Mouse (Mus musculus) intestine, embryonic 14.5 days (tissue): ENCODE data around the gene Sema3c. TPM values are rescaled to one million over a fixed set of nuclear protein-coding genes. Genes with fewer than 3 reads are reported as not detected.
A peak's percentile ranks its signal among the peaks of the same experiment; 100 is the strongest.
"Not testable (repeated sequence)": the region's sequence is repeated elsewhere in the genome, so short reads cannot be mapped to it uniquely, and the experiment has no call there.

Experiments
- ATAC-seq: fragments of 200-750 bp; cut with Nextera tagmentation; replicated peaks from 2 replicates; pipeline ENCODE4 v1.8.0; 2017; ENCODE audit warnings: low read depth, moderate number of reproducible peaks, moderate TSS enrichment, moderate library complexity; ENCODE audit not compliant: low FRiP score, low TSS enrichment
- DNase-seq: peaks from one replicate; pipeline ENCODE4 v3.0.0-alpha.2; 2018; ENCODE audit warnings: low spot score
- H3K27ac ChIP-seq: fragments of 300-500 bp; sonication (generic); 2 replicates; pipeline ENCODE4 v1.5.1; 2014; ENCODE audit warnings: low read depth, mild to moderate bottlenecking, control low read depth
- H3K27me3 ChIP-seq: fragments of 300-500 bp; sonication (generic); replicated peaks from 2 replicates; pipeline ENCODE4 v1.6.1; 2014; ENCODE audit warnings: low read length, control low read depth; ENCODE audit not compliant: control insufficient read depth, insufficient read depth
- H3K36me3 ChIP-seq: fragments of 300-500 bp; sonication (generic); 2 replicates; pipeline ENCODE4 v1.6.1; 2014; ENCODE audit warnings: low read length, control low read depth; ENCODE audit not compliant: control insufficient read depth, insufficient read depth
- H3K4me1 ChIP-seq: fragments of 300-500 bp; sonication (generic); replicated peaks from 2 replicates; pipeline ENCODE4 v1.6.1; 2014; ENCODE audit warnings: low read length, control low read depth, mixed read lengths; ENCODE audit not compliant: control insufficient read depth, insufficient read depth
- H3K4me2 ChIP-seq: fragments of 300-500 bp; sonication (generic); 2 replicates; pipeline ENCODE4 v1.6.1; 2014; ENCODE audit warnings: low read length
- H3K4me3 ChIP-seq: fragments of 300-500 bp; sonication (generic); 2 replicates; pipeline ENCODE4 v1.5.1; 2014; ENCODE audit warnings: low read depth, low read length, control low read depth, mixed read lengths
- H3K9ac ChIP-seq: fragments of 300-500 bp; sonication (generic); 2 replicates; pipeline ENCODE4 v1.6.1; 2014; ENCODE audit warnings: mild to moderate bottlenecking, low read length
- H3K9me3 ChIP-seq: fragments of 300-500 bp; sonication (generic); 2 replicates; pipeline ENCODE4 v1.6.1; 2016; ENCODE audit warnings: low read length, control low read depth; ENCODE audit not compliant: control insufficient read depth
- WGBS: fragments of 180-500 bp; shearing (Covaris S2); extraction: QIAGEN DNeasy Blood & Tissue Kit; methylation state at CpG from one replicate; pipeline ENCODE4 v1.1.7; 2014; 5-methylcytosine and 5-hydroxymethylcytosine counted together
- polyA plus RNA-seq: library from polyadenylated mRNA; unstranded; fragments of >200 nt; fragmentation: Nextera tagmentation; extraction: Ambion mirVana; gene quantifications from 2 replicates; pipeline ENCODE4 v1.2.1, GENCODE M21; 2014

Sema3c gene
- polyA plus RNA-seq: 58.7 and 65.3 TPM in 2 replicates

- DNase-seq (peak; percentile 68), ATAC-seq (no peak; the same call in none of the 2 replicates)
- Histone ChIP-seq H3K36me3 (no peaks in the 10 kb centered on the region), H3K4me1 (no peaks in the 10 kb centered on the region; the same call in 1 of the 2 replicates), H3K9me3 (no peaks in the 10 kb centered on the region), H3K9ac (peak within 1 kb of the TSS; percentile 60), H3K4me3 (peak within 1 kb of the TSS; percentile 65), H3K4me2 (peak within 1 kb of the TSS; percentile 90), H3K27me3 (0 out of 2 replicates have a peak, but pooled peaks cover 4% of the 10 kb centered on the region), H3K27ac (peak within 1 kb of the TSS; percentile 78)
- WGBS: under 1% methylated on average over 16 of the region's 16 CpGs
Measured at GRCm38 (mm10) chr5:17573694-17574380, at the start of gene Sema3c. Gene Sema3c, plus strand, starts transcription at chr5:17574281.

DNA sequence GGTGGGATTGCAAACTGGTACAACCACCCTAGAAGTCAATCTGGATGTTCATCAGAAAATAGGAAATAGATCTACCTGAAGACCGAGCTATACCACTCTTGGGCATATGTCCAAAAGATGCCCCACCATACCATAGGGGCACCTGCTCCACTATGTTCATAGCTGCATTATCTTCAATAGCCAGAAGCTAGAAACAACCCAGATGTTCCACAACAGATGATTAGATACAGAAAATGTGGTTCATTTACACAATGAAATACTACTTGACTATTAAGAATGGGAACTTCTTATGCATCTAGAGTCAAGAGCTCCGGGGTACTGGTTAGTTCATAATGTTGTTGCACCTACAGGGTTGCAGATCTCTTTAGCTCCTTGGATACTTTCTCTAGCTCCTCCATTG, 42.9 kb upstream of the Sema3c start:
- H3K36me3 ChIP-seq, H3K9me3 ChIP-seq, H3K4me2 ChIP-seq, H3K4me3 ChIP-seq, H3K4me1 ChIP-seq, H3K9ac ChIP-seq, DNase-seq, ATAC-seq, H3K27me3 ChIP-seq, H3K27ac ChIP-seq: not testable (repeated sequence)
- 91% methylated on average over 2 of the region's 2 CpGs for WGBS

- WGBS: 69% methylated on average over 4 of the region's 4 CpGs
- DNase-seq: no peak
- H3K4me2 ChIP-seq: no peak overlapping the region
Measured at GRCm38 (mm10) chr5:17543141-17543540, 30.9 kb upstream of the Sema3c start.

GRCm38 (mm10) chr5:17544904-17545449, 29.1 kb upstream of the Sema3c start:
- Histone ChIP-seq H3K9me3 (no peaks in the 10 kb centered on the region), H3K36me3 (no peaks in the 10 kb centered on the region), H3K4me2 (no peak overlapping the region), H3K9ac (no peak overlapping the region), H3K4me3 (no peak overlapping the region), H3K27me3 (no peaks in the 10 kb centered on the region), H3K27ac (no peak overlapping the region), H3K4me1 (no peaks in the 10 kb centered on the region)
- DNase-seq (no peak), ATAC-seq (no peak)
- WGBS: 85% methylated on average over 2 of the region's 2 CpGs

More at GRCm38 (mm10) chr5:17543141-17543540, 30.9 kb upstream of the Sema3c start:
- Histone ChIP-seq H3K27ac (no peak overlapping the region), H3K4me3 (no peak overlapping the region), H3K27me3 (no peaks in the 10 kb centered on the region), H3K4me1 (no peaks in the 10 kb centered on the region), H3K9ac (no peak overlapping the region), H3K36me3 (no peaks in the 10 kb centered on the region), H3K9me3 (no peaks in the 10 kb centered on the region)
- ATAC-seq: no peak

GRCm38 (mm10) chr5:17551693-17552092, 22.4 kb upstream of the Sema3c start:
- no peak overlapping the region for H3K27ac ChIP-seq
- ATAC-seq: no peak
- no peaks in the 10 kb centered on the region for H3K27me3 ChIP-seq
- no peak overlapping the region for H3K4me2 ChIP-seq
- H3K36me3 ChIP-seq: no peaks in the 10 kb centered on the region
- H3K9ac ChIP-seq: no peak overlapping the region
- H3K4me3 ChIP-seq: no peak overlapping the region
- no peaks in the 10 kb centered on the region for H3K4me1 ChIP-seq
- no peak for DNase-seq
- 41% methylated on average over 3 of the region's 3 CpGs for WGBS
- no peaks in the 10 kb centered on the region for H3K9me3 ChIP-seq

DNA sequence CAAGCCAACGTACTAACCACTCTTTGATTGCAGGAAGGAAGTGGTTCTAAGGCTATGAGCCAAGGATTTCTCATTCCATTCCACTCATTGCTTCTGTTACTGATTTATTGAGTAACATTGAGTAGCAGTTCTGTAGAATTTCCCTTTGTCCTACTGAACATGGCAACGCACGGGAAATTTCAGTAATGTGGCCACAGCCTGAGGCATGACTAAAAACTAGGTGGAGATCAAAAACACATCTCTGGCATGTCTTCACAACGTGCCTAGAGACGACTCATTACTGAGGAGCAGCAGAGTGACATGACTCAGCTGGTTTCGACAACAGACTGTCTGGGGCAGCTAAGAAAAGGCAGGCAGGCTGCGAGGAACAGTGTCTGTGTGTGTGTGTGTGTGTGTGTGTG, 18.0 kb upstream of the Sema3c start:
- no peaks in the 10 kb centered on the region for H3K27me3 ChIP-seq
- no peak overlapping the region for H3K27ac ChIP-seq
- no peaks in the 10 kb centered on the region for H3K9me3 ChIP-seq
- no peaks in the 10 kb centered on the region for H3K36me3 ChIP-seq
- no peak overlapping the region for H3K4me3 ChIP-seq
- WGBS: 36% methylated on average over 7 of the region's 7 CpGs
- H3K4me2 ChIP-seq: no peak overlapping the region
- no peak overlapping the region for H3K9ac ChIP-seq
- H3K4me1 ChIP-seq: no peaks in the 10 kb centered on the region
- no peak for ATAC-seq
- no peak for DNase-seq

DNA sequence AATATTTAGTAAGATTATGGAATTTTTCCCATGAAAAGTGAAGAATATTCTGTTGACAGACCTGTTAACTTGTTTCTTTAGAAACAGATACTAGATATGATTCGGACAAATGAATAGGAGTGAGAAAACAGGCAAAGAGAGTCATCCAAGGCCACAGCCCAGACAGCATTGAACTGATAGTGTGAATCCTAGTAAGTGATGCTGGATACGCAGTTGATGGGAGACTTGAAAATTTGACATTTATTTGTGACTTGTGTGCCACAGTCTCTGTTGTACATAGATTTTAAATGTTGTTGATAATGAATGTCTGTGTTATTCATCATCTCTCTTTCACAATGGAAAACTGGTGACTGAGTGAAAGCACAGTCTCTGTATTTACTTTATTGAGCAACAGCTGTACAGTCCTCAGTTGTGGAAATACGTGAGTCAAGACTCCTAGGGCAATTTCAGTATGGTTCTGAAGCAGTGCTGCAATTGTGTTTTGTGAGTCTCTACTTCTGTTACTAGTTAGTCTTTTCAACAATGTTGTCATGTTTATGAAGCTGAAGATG, 17.3 kb upstream of the Sema3c start:
- Histone ChIP-seq H3K4me3 (no peak overlapping the region), H3K27me3 (no peaks in the 10 kb centered on the region)

DNA sequence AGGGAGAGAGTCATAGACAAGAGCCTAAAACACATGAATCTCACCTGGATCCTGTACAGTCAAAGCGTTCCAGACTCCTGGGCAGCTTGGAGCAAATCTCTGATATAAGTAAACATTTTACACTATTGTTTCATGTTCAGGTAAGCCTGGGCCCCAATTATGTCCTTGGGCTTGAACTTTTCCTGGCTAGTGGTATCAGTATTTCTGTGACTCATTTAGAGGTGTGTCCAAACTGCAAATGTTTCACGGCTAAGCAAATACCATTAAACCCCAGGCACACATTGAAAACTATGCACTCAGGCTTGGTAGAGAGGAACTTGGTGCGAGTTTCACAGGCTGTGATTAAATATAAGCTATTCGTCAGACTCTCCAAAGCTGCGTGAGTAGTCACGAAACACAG, 2.5 kb upstream of the Sema3c start:
- ATAC-seq: peak; percentile 71
- 66% methylated on average over 6 of the region's 6 CpGs for WGBS
- peak overlapping the region; percentile 48; the same call in 1 of the 2 replicates for H3K27ac ChIP-seq
- 0 out of 2 replicates have a peak, but pooled peaks cover 4% of the 10 kb centered on the region for H3K27me3 ChIP-seq
- peak overlapping the region; percentile 20; the same call in 1 of the 2 replicates for H3K4me2 ChIP-seq
- no peak for DNase-seq
- no peaks in the 10 kb centered on the region for H3K36me3 ChIP-seq
- no peak overlapping the region for H3K9ac ChIP-seq
- no peaks in the 10 kb centered on the region for H3K9me3 ChIP-seq
- H3K4me3 ChIP-seq: no peak overlapping the region
- no peaks in the 10 kb centered on the region; the same call in 1 of the 2 replicates for H3K4me1 ChIP-seq

More for the DNA sequence above, 17.3 kb upstream of the Sema3c start:
- Histone ChIP-seq H3K4me2 (no peak overlapping the region), H3K9ac (no peak overlapping the region), H3K4me1 (no peaks in the 10 kb centered on the region), H3K27ac (no peak overlapping the region), H3K9me3 (no peaks in the 10 kb centered on the region), H3K36me3 (no peaks in the 10 kb centered on the region)
- ATAC-seq: no peak
- no peak for DNase-seq
- 78% methylated on average over 3 of the region's 3 CpGs for WGBS
